Mouse (Mus musculus) kidney, adult 11 months (tissue): ENCODE results near the gene Hnrnpdl.

Experiments
- DNase-seq: peaks from one replicate; pipeline ENCODE4 v3.0.0; 2022

The Hnrnpdl gene

DNA sequence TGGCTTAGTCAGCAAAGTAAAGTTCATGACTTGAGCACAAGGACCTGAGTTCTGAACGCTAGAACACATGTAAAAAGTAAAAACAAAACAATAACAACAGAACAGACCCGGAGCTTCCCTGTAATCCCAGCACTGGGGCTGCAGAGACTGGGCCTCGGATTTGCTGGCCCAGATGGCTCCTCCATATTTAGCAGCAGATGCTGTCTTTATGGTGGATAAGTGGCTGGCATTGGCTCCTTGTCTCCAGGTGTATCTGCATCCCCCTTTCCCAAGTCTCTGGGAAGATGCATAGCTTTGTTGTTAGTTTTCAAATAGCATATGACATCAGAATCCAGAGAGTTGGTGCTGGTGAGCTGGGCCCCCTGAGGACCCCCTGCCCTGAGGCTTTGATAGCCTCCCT is 6.6 kb upstream of the Hnrnpdl start:
- DNase-seq: no peak

DNA sequence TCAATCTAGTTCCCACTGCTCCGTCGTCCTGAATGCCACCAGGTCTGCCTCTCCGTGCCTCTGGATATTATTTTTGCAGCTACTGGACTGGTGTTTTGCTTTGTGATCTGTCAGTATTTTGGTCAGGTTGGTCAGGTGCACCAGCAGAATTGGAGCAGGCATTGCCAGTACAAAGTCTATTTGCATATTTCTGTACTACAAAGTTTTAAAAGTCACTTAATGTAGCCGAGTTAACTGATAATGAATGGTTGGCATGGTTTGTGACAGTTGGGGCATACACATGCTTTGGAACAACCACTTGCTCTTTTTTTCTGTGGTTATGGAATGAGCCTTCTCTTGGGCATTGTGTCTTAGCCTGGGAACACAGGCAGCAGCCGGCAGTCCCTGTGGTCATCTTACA is 5.2 kb upstream of the Hnrnpdl start:
- peak; percentile 34 for DNase-seq

DNA sequence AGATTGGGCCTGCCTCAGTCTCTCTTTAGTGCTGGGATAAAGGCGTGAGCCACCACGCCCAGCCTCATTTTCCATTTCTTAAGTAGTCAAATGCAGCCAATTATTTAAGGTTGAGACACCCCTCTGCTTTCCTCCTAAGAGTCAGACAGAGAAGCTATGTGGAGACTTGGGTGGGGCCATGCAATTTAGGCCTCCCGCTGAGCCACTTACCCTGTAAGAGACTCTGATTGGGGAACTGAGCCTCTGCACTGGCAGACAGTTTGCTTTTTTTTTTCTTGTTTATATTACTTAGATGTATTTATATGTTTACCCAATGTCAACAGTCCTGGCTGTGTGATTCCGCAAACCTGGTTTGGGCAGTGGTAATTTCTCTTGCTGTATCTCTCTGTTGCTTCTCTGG is 4.6 kb upstream of the Hnrnpdl start:
- DNase-seq: no peak

DNA sequence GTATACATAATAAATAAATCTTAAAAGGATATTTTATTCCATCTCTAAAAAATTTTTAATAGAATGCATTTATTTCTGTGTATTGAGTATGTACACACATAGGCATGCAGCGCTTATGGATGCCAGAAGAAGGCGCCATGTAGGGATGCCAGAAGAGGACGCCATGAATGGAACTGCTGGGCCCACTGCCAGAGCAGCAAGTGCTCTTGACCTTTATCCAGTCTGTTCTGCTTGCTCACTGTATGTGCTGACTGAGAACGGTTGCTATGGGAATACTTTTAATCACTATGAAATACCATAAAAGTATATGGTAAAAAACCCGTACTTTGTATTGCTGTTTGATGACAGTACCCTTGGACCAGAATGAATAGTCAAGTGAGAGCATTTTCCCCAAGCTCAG is 3.9 kb upstream of the Hnrnpdl start:
- DNase-seq: peak; percentile 71

DNA sequence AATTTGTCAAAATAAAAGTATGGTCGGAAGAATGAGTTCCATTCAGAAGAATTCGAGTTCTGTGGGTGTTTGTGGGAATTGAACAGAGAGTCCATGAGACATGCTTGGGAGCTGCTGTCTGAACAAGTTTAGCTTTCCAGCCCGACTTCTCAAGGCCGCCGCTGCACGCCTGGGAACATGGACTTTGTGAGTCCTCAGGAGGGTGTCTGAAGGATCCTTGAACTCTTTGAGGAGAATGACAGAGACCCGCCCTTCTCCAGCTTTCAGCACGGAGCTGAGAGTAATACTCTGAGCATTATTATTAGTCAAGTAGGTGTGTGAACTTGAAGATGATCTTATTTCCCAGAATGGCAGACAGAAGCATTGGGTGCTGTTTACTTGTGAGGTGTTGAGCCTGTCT is 3.0 kb upstream of the Hnrnpdl start:
- DNase-seq: no peak

DNA sequence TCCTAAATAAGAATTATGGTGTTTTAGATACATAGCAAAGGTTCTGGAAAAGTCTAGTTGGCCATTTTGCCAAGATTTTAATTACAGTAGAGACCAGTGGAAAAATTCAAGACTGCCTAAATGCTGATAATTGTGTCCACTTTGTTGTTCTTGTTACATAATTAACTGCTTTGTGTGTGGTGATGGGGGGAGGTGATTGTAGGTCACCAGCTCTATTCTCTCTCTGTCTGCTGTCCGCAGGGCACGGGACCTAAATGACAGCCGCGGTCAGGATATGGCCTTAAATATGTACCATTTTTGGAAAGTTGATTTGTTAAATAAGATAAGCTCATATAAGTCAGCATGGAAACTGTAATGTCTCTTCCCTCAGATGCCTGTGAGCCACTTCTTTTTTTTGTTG is 1.8 kb upstream of the Hnrnpdl start:
- DNase-seq: no peak

DNA sequence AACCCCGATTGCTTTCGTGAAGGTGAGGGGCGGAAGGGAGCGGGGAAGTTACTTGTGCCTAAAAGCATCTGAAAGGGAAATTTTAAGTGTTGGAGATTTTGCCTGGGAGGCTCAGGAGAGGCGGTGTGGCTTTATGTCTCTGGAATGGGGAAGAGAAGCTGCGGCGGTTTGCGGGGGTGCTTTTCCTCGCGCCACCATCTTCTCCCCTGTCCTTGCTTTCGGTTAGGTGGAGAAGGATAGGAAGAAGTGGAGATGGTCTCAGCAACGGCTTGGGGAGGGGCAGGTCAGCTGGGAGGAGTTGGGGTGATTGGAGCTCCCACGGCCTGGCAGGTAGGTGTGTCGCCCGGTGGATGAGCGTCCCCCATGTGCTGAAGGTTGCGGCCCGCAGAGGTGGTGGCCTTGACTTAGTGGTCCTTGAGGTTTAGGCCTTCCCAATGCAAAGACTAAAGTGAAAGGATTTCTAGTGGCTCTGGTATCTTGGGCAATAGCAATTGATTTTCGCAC is 869 bp upstream of the Hnrnpdl start:
- DNase-seq: peak; percentile 41

DNA sequence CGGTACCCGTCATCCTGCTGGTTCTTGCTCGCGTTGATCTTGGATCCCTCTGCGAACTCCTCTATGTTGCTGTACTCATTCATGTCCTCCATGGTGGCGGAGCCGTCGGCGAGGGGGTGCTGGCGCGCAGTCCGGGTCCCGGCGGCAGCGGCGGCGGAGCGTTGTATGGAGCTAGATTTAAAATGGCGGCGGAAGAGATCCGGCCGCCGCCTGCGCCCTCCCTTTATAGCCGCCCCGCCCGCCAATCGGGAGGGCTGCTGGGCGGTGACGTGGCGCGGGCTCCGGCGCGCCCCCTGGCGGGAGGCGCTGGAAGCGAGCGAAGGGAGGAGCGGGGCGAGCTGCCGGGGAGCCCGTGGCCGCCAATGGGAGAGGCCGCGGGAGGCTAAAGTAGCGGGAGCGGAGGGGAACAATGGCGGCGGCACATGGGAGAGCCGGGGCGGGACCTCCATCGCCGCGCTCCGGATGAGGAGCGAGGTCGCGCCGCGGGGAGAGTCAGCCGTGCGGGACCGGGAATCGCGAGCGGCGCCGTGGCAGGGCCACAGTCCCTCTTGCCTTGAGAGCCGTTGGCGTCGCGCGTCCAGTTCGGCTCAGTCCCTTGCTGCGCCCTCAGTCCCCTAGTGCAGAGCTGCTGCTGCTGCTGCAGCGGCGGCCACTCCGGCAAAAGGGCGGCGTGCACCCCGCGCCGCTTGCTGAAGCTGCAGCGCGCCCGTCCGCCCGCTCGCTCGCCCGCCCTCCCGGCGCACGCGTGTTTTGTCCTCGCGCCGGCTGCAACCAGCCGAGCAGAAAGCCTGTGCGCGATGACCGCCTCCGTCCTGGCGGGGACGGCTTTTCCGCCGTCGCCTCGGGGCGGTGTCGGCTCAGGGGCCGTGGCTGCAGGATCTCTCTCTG is 506 bp downstream of the Hnrnpdl start:
- DNase-seq: peak; percentile 94

DNA sequence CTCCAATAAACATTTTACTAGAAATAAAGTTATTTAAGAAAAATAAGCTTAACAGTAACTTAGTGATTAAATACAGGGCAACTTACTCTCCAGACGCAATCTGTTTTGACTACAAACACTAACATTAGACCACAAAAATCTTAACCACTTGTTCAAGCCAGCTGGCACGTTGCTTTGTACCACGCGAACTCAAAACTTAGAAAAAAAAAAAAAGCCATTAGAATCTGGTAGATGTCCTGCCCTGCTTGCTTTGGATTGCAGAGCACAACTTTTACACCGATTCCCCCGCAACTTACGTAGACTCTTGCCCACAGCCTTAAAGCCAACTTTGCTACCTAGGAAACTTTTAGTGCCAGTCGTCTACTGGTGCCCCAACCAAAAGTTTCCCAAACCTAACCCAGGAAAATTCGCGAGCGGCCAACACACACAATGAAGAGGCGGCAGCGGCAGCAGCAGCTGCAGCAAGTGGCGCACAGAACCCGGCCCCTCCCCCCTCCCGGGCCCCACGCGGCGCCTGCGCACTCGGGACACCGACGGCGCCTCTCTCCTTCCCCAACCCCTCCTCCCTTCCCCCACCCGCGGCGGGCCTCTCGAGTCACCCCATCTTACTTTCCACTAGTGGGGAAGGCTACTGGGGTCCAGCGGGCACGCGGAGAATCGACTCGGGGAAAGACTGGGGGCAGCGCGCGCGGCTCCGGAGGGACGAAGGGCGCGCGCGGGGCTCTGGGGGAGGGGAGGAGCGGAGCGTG is 1.3 kb downstream of the Hnrnpdl start:
- peak; percentile 75 for DNase-seq

DNA sequence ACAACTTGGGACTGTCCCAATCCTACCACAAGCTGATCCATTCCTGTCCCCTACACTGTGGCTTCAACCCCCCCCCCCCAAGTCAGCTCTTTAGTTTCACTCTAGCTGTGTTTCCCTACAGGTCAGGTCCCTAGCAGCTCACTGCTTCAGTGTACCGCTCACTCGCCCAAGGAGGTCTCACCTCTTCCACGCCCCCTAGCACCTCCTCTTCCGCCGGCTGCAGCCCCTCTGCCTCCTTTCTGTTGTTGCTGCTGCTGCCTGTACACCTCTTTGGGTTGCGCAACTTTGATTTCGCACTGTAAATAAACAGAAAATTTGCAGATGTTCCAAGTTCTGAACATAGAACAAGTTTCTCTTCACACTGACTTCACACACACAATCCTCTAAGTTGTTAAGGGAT is 2.8 kb downstream of the Hnrnpdl start:
- no peak for DNase-seq

DNA sequence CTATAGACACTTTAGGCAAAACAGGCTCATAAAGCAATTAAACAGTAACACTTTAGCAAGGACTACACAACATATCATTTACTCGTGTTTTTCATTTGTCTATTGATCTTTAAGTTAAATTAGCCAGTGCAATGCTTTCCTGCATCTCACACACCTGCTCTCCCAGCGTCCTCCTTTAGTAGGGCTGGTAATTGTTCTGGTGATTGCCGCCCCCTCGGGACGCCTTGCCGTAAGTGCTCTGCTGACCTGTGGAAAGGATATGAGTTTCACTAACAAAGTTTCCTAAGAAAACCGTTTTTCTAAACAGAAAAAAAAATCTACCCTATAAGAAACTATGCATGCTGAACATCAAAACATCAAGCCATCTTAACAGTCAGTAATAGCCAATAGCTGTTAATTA is 3.5 kb downstream of the Hnrnpdl start:
- DNase-seq: no peak

DNA sequence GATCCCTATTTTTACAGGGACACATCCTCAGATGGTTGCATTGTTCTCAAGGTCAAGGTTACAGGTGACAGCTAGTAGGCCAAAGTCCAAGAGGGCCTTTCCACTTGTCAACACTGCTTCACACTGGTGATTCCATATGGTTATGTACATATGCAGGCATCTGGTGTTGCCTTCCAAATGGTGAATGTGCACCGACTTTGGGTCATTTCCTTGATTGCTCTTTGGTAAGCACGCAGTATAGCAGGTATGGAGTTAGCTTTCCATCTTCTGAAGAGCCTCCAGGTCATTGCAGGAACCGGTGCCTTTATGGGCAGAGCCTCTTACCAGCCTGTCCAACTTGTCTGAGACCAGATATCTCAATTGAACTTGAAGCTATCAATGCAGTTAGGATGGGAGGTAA is 6.8 kb downstream of the Hnrnpdl start:
- no peak for DNase-seq

DNA sequence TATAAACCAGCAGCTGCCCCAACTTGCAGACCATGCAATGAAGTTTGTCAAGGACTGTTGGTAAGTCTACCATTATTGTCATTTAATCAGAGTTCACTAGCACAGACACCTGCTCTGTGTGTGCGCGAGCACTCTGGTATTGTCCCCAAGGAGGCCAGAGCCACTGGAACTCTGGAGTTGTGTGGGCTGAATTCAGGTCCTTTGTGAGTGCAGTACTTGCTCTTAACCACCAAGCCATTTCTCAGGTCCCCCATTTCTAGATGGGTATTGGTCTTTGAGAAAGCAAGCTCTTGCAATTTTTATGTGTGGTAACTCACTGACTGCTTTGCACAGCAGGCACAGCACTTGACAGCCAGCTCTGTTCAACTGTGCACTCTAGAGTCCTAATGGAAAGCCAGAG is 7.4 kb downstream of the Hnrnpdl start:
- DNase-seq: no peak

DNA sequence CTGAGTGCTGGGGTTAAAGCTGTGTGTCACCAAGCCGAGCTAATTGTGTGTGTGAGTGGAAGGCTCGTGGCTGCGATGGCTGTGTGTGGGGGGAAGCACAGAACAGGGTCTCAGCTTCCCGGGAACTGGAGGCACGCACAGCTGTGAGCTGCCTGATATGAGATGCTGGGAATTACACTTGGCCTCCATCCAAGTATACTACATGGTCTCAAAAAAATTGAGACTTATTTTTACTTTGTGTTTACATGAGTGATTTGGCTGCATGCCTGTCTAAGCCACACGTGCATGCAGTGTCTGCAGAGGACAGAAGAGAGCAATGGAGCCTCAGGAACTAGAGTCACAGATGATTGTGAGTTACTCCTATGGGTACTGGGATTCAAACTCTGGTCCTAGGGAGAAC is 9.4 kb downstream of the Hnrnpdl start:
- no peak for DNase-seq

DNA sequence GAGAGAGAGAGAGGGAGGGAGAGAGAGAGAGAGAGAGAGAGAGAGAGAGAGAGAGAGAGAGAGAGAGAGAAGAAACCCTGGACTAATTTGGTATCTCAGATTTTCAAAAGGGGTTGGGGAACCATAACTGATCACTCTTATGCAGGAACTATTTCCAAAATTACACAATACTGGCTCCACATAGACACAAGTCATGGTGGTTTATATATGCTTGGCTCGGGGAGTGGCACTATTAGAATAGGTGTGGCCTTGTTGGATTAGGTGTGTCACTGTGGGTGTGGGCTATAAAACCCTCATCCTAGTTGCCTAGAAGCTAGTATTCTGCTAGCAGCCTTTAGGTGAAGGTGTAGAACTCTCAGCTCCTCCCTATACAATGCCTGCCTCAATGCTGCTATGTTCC is 14.6 kb downstream of the Hnrnpdl start:
- no peak for DNase-seq

DNA sequence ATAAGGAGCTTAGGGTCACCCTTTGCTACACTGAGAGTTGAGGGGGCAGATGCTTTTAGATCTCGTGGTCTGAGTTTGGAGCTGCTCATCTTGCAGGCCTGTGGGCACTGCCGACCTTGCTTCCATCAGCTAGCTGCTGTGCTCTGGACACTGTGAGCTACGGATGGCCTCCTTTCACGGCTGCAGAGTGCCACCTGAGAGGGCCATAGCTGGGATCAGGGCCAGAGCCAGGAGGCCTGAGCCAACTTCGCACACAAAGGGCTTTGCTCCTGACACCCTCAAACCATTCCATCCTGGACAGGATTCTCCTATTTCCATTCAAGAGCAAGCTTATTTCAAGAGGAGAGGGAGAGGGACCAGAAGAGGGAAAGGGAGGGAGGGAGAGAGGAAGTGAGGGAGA is 15.1 kb downstream of the Hnrnpdl start:
- no peak for DNase-seq

DNA sequence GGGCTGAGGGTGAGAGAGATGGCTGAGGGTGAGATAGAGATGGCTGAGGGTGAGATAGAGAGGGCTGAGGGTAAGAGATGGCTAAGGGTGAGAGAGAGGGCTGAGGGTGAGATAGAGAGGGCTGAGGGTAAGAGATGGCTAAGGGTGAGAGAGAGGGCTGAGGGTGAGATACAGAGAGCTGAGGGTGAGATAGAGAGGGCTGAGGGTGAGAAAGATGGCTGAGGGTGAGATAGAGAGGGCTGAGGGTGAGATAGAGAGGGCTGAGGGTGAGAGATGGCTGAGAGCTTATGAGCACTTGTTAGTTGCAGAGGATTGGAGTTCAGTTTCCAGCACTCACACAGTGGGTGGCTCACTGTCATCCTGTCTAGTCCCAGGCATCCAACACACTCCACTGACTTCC is 19.4 kb downstream of the Hnrnpdl start:
- no peak for DNase-seq

DNA sequence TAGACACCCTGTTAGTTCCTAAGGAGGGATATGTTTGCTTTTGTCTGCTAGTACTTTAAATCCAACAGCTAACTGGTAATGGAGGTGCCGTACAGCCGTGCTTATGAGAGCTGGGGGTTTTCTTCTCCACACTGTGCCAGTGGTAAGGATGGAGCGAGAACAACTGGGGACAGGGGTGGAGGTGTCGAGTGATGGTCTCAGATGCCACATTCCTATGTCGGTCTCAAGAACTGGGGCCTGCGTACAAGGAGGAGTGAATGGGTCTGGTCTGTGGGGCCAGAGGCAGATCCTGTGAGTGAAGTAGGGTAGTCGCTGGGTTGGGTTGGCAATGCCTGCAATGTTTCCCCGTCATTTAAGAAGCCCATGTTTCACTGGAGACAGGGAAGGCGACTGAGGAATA is 26.9 kb downstream of the Hnrnpdl start:
- no peak for DNase-seq

DNA sequence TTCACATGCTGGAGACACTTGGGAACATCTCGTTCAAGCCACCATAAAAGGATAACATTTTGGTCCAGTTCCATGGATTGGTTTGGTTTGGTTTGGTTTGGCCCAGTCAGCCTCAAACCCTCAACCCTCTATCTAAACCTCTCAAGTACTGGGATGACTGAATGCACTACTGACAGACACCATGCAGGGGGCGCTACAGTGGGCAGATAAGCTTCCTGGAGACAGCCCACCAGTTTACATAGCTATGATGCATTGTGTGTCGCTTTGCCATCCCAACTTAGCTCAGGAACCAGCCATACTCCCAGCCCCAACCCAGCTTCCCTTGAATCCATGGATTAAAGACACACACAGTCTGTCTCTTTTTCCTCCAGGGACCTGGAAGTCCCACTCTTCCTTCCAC is 31.0 kb downstream of the Hnrnpdl start:
- DNase-seq: no peak

DNA sequence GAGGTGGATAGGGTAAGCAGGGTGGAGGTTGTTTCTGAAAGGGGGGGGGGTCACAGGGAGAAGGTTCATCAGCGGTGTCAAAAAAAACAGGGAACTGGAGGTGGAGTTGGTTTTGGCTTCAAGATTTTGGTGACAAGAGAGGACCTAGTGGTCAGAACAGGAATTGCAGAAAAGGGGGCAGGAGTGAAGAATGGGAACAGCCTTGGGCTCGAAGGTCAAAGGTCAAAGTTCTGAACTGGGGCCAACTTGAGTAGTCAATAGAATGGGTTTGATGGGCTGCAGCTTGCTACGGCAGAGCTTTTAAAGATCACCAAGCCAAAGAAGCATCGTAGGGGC is 32.5 kb downstream of the Hnrnpdl start:
- DNase-seq: no peak

DNA sequence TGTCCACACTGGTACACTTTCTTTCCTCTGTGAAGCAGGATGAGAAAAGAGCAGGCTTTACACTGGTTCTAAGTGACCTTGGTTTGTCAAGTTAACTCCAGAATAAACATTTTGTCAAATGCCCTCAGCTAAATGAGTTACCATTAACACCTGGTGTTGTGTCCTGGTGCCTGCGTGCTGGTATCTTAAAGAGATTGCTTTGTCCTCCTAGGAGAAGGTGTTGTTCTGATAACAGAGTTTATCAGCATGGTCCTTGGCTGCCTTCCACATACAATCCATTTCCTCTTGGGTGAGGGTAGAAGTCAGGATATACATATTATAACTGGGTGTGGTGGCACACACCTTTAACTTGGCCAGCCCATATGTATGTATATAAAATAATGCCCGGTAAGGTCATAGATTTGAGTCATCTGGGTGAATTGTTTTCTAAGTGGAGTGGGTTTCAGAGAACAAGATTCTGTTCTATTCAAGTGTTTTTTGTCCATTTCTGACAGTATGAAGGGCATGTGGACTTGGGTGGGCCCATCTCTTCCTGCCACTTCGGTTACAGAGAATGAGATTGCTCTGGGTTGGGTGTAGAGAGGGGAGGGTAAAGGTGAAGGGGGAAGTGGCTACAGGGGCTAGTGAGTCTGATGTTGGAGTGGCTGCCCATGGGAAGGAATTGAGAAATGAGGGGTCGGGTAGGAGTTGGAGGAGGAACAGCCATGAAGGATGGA is 33.0 kb downstream of the Hnrnpdl start:
- DNase-seq: no peak

DNA sequence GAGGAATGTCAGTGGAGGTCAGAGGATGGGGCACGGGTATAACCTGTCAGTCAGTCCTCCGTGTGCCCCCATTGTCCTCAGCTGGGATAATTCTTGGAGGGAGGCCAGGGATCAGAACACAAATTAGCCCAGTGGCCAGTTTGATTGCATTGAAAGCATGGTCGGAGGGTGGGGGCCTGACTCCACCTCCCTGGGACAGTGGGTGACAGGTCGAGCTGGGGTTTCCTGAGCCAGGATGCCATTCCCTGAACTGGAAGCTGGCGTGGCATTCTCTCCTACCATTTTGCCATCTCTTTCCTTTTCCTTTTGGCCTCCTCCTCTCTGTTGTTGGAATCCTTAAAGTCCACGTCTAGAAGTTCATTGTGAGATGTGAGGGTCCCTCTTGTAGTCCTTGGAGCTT is 33.6 kb downstream of the Hnrnpdl start:
- DNase-seq: no peak

DNA sequence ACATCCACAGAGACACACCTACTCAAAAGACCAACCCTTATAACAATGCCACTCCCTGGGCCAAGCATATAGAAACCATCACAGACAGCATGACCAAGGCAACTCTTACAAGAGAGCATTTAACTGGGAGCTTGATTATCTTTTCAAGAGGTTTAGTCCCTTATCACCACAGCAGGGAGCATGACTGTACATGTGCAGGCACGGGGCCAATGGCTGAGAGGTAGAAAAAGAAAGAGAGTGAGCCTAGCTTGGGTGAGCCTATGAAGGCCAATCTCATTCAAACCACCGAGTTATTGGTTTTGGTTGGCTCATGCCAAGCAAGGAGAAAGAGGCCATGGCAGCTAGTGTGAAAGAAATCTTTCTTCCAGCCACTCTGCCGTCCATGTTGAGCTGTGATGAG is 34.0 kb downstream of the Hnrnpdl start:
- DNase-seq: no peak

DNA sequence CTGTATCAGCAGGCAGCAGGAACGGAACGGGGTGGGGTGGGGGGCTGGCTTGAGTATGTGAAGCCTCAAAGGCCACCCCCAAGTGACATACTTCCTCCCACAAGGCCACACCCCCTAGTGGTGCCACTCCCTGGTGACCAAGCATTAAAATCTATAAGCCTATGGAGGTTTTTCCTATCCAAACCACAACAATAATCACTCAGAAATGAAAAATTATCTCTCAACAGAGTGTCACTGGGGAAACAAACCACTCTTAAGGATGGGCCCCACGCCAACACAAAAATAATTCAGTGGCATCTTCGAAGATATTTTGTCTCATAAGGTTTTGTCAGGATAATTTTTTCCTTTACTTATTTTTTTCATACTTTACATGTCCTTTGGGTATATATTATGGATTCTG is 35.6 kb downstream of the Hnrnpdl start:
- DNase-seq: no peak
